Mouse (Mus musculus) heart, embryonic 10.5 days (tissue): ENCODE measurements around the gene Neurod2. TPM values are rescaled to one million over a fixed set of nuclear protein-coding genes. Genes with fewer than 3 reads are reported as not detected.

Experiments used
- DNase-seq: peaks from one replicate; pipeline ENCODE4 v3.0.0-alpha.2; 2017; ENCODE audit warnings: low spot score
- H3K27ac ChIP-seq: fragments of 300-500 bp; sonication (generic); 2 replicates; pipeline ENCODE4 v1.5.1; 2016; ENCODE audit warnings: mild to moderate bottlenecking
- H3K27me3 ChIP-seq: fragments of 300-500 bp; sonication (generic); 2 replicates; pipeline ENCODE4 v1.6.1; 2016; ENCODE audit warnings: mild to moderate bottlenecking; ENCODE audit not compliant: poor library complexity, insufficient read depth, severe bottlenecking
- H3K36me3 ChIP-seq: fragments of 300-500 bp; sonication (generic); 2 replicates; pipeline ENCODE4 v1.6.1; 2016; ENCODE audit warnings: mild to moderate bottlenecking, moderate library complexity
- H3K4me1 ChIP-seq: fragments of 300-500 bp; sonication (generic); 2 replicates; pipeline ENCODE4 v1.6.1; 2016; ENCODE audit warnings: mild to moderate bottlenecking
- H3K4me3 ChIP-seq: fragments of 300-500 bp; sonication (generic); 2 replicates; pipeline ENCODE4 v1.5.1; 2016; ENCODE audit warnings: mild to moderate bottlenecking, moderate library complexity
- H3K9me3 ChIP-seq: fragments of 300-500 bp; sonication (generic); 2 replicates; pipeline ENCODE4 v1.6.1; 2016; ENCODE audit warnings: mild to moderate bottlenecking, moderate library complexity
- WGBS: fragments of 180-500 bp; shearing (Covaris S2); methylation state at CpG from one replicate; pipeline ENCODE4 v1.1.7; 2016; 5-methylcytosine and 5-hydroxymethylcytosine counted together
- polyA plus RNA-seq: library from polyadenylated mRNA; unstranded; fragments of >200 nt; fragmentation: Nextera tagmentation; extraction: Ambion mirVana; gene quantifications from 2 replicates; pipeline ENCODE4 v1.2.1, GENCODE M21; 2016

The Neurod2 gene
- polyA plus RNA-seq, 1 experiment from 2014 or later: not detected

DNA sequence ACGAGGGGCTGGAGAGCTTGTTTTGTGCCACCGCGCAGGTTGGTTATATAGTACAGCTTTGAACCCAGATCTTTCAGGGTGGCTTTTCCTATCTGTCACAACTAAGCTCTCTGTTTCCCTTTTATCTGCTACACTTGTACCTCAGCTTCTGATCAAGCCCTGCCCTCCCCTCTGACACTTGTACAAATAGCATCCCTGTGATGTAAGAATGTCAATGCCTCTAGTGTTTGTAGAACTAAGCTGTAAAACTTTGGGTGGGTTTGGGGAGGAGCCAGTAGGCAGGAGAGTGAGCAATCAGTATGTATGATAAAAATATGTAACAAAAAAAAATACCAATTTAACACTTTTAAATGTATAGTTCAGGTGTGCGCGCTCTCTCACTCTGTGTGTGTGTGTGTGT lies 35.0 kb upstream of the Neurod2 start:
- Histone ChIP-seq H3K27me3 (no peaks in the 10 kb centered on the region), H3K4me1 (peaks cover 68% of the 10 kb centered on the region), H3K27ac (no peak overlapping the region), H3K4me3 (no peak overlapping the region), H3K9me3 (no peaks in the 10 kb centered on the region), H3K36me3 (peaks cover 11% of the 10 kb centered on the region; the same call in 1 of the 2 replicates)
- WGBS: 89% methylated on average over 5 of the region's 5 CpGs
- no peak for DNase-seq

DNA sequence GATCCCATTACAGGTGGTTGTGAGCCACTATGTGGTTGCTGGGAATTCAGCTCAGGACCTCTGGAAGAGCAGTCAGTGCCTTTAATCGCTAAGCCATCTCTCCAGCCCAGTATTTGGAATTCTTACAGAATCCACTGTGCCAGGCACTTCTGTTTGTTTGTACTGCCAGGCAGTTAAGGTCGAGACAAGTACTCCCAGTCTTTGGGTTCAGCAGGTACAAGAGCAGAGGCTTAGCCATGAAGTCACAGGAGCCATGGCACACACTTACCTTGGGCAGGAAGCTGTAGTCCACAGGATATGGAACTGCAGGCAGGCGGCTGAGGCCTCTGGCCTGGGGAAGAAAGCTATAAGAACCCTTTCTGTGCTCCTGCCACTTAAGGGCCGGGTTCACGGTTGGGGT lies 34.4 kb upstream of the Neurod2 start:
- WGBS: 77% methylated on average over 5 of the region's 5 CpGs
- DNase-seq: no peak
- peaks cover 11% of the 10 kb centered on the region; the same call in 1 of the 2 replicates for H3K36me3 ChIP-seq
- H3K27me3 ChIP-seq: no peaks in the 10 kb centered on the region
- H3K9me3 ChIP-seq: no peaks in the 10 kb centered on the region
- H3K4me3 ChIP-seq: no peak overlapping the region
- H3K27ac ChIP-seq: no peak overlapping the region
- peaks cover 68% of the 10 kb centered on the region for H3K4me1 ChIP-seq

DNA sequence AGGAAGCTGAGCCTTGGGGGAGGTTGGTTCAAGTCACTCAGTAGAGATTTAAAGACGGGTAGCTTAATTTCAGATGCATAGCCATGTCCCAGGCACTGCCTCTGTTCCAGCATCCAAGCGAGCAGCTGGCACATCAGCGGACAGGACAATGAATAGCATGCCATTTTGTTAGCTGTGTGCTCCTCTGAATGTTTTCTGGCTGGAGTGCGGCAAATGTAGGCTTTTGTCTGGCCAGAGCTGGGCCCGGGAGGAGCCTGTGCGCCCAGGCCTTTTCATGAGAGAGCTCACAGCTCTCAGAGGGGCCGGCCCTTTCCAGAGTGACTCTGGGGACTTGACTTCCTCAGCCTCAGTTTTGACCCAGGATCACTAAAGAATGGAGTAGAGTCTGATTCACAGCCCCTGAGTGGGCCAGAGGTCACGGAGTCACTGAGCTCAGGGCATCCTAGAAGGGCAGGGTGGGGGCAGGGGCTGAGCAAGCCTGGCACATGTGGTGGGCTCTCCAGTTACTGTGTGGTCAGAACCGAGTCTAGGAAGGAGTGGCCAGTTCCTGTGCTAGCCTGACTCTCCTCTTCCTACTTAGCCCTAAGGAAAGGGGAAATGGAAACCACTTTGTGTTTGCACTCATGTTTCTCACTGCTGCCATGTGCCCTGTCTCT lies 31.5 kb upstream of the Neurod2 start:
- 0 out of 2 replicates have a peak overlapping the region, but pooled peaks have one; percentile 4 for H3K27ac ChIP-seq

DNA sequence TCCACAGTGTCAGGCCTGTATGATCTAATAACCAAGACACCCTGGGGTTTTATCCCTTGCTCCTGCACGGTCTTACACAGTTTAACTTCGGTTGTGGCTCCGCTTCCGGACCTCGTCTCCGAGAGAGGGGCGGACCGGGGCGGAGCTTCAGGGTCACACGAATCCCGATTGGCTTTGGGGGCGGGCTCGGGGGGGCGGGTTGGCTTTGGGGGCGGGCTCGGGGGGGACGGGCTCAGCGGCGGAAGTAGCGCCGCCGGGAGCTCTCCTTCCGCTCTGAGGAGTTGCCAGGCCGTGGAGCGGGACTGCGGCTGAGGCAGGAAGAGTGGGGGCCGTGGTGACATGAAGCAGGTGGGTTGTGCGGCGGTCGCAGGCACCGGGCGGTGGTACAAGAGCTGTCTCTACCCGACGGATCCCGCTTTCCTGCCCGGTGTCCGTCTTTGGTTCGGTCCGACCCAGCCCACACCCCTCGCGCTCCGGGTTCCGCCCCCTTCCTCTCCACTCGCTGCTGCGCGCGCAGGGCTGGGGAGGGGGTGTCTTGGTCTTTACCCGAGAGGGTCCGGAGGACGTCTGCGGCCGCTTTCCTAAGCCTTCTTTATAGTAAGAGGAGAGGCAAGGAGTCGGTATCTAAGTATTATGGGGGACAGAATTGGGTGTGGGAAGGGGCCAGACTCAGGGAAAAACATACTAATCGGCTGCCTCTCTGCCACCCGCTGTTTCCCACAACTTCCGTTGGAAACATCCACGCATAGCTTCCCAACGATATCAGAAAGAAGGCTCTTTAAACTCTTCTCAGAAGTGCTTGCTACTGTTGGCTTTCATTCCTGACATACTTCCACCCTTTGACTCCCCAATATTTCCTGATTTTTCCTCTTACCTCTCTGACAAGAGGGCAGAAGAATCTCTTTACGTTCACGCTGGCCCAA lies 29.0 kb upstream of the Neurod2 start, which contains the start of gene Stard3:
Stard3 (plus strand) TSS at position 208 of the 923 bp plus-strand sequence.
- Histone ChIP-seq H3K9me3 (no peaks in the 10 kb centered on the region), H3K4me1 (peaks cover 61% of the 10 kb centered on the region)
- under 1% methylated on average over 60 of the region's 60 CpGs for WGBS

More for the DNA sequence above, 31.5 kb upstream of the Neurod2 start:
- 70% methylated on average over 9 of the region's 9 CpGs for WGBS
- DNase-seq: no peak
- Histone ChIP-seq H3K27me3 (no peaks in the 10 kb centered on the region), H3K4me3 (no peak overlapping the region; the same call in 1 of the 2 replicates), H3K4me1 (peaks cover 63% of the 10 kb centered on the region), H3K36me3 (peaks cover 4% of the 10 kb centered on the region; the same call in 1 of the 2 replicates), H3K9me3 (no peaks in the 10 kb centered on the region)

DNA sequence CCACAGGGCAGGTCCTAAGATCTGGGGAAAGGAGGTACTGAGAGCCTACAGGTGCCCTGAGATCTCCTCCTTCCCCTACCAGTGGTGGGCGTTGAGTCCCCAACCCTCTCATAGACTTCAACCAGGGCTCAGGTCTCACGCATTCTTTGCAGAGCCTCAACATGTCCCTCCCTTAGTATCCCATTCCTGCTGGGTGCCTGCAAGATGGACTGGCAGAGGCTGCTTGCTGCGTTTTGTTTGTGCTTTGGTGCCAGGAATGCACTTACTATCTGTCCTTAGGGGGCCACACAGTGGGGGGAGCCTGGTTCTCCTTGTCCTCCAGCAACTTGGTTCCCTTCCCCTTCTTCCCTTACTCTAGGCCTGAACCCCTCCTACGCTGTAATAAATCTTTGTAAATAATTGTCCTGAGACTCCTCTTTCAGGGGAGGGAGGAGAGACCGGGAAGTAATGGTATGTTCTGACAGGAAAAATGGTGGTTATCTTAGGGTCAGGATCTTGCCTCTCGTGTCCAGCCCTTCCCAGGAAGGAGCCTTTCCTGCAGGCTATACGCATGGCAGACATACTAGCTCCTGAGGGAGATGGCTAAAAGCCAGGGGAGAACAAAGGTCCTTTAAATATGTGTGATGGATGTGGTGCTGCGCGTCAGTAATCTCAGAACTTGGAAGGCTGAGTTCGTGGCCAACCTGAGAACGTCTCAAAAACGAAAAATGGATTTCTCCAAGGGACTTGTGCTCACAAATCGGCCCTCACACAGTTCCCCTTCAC lies 28.1 kb upstream of the Neurod2 start:
- peak overlapping the region; percentile 95 for H3K27ac ChIP-seq
- H3K27me3 ChIP-seq: peaks cover 31% of the 10 kb centered on the region
- no peaks in the 10 kb centered on the region for H3K9me3 ChIP-seq
- 8% methylated on average over 13 of the region's 13 CpGs for WGBS
- peaks cover 4% of the 10 kb centered on the region; the same call in 1 of the 2 replicates for H3K36me3 ChIP-seq
- DNase-seq: no peak
- peak overlapping the region; percentile 84 for H3K4me3 ChIP-seq
- peaks cover 60% of the 10 kb centered on the region for H3K4me1 ChIP-seq

More for the DNA sequence above, 29.0 kb upstream of the Neurod2 start, which contains the start of gene Stard3:
- peak within 1 kb of the TSS; percentile 95 for H3K27ac ChIP-seq
- peak within 1 kb of the TSS; percentile 84 for H3K4me3 ChIP-seq
- H3K36me3 ChIP-seq: peaks cover 4% of the 10 kb centered on the region; the same call in 1 of the 2 replicates
- peak; percentile 95 for DNase-seq
- H3K27me3 ChIP-seq: peaks cover 22% of the 10 kb centered on the region

DNA sequence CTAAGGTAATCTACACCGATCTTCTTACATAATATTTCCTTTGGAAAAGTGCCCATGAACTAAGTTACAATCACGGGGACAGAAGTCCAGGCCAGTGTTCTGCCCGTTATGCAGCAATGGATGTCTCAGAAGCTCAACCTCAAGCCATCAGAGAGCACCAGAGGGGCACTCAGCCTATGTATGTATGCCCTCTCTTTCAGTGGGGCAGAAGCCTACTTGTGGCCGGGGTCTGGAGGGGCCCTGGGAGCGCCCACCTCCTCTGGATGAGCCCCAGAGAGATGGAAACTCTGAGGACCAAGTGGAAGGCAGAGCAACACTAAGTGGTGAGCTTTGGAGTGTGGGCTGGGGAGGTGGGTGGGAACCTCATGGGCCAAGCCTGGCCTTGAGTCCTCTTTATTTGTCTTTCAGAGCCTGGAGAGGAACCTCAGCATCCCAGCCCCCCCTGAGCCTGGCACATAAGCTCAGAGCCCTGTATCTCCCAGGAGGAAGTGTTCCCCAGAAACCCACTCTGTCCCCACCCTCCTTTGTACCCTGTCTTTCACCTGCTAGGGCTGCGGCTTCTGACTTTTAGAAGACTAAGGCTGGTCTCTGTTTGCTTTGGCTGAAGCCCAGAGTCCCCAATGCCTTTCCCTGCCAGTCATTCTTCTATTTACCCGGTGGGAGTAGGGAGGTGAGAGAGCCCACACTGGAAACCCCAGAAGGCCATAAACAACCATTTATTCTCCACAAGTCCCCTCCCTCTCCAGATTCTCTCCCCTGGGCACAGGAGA lies 27.4 kb upstream of the Neurod2 start:
- peak overlapping the region; percentile 95 for H3K27ac ChIP-seq
- H3K36me3 ChIP-seq: peaks cover 4% of the 10 kb centered on the region; the same call in 1 of the 2 replicates
- peaks cover 38% of the 10 kb centered on the region for H3K27me3 ChIP-seq
- peak overlapping the region; percentile 84 for H3K4me3 ChIP-seq
- no peaks in the 10 kb centered on the region for H3K9me3 ChIP-seq
- no peak for DNase-seq
- H3K4me1 ChIP-seq: peaks cover 53% of the 10 kb centered on the region
- whole genome bisulfite sequencing: 80% methylated on average over 7 of the region's 7 CpGs

DNA sequence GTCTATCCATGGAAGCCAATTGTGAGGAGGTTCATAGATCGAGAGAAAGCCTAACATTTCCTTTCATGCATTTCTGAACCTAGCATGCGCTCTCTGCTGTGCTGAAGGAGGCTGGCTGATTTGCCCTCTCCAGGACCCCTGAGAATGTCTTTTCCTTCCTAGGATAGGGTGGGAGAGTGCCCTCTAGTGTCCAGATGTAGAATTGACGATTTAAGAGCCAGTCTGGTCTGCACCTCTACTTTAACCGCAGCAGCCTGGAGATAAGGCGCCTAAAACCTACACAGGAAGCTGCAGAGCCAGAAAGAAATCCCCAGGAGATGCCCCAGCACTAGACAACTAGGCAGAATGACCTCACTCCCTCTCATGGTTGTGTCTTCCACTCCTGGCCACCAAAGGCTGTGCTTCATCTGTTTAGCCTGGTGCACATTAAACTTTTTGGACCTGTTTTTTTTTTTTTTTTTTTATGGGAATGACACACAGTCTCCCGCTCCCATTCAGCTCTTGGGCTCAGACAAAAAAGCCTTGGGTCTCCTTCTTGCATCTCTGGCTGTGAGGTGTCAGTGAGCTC lies 26.4 kb upstream of the Neurod2 start:
- DNase-seq: peak; percentile 84
- Histone ChIP-seq H3K36me3 (no peaks in the 10 kb centered on the region), H3K4me3 (no peak overlapping the region), H3K4me1 (peaks cover 49% of the 10 kb centered on the region), H3K9me3 (no peaks in the 10 kb centered on the region), H3K27me3 (peaks cover 48% of the 10 kb centered on the region), H3K27ac (no peak overlapping the region)
- WGBS: 7% methylated on average over 6 of the region's 6 CpGs

DNA sequence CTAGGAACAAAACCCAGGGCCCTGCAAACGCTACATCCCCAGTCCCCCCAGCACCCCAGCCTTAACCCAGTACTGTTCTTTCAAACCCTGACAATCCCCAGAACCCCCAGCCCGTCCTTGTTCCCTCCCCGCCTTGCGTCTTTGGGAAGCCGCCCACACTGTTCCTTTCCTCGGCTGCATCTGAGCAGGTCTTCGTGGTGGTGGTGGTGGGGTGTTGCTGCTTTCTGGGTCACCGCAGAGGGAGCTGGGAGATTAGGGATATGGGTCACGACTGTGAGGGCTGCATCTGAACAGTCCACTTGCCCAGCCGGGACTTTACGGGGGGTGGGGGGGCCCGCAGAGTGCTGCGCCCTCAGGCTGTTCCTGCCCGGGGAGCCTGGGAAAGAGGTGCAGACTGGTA lies 25.0 kb upstream of the Neurod2 start:
- Histone ChIP-seq H3K4me3 (no peak overlapping the region), H3K36me3 (no peaks in the 10 kb centered on the region), H3K4me1 (peaks cover 40% of the 10 kb centered on the region), H3K27me3 (peaks cover 62% of the 10 kb centered on the region), H3K27ac (0 out of 2 replicates have a peak overlapping the region, but pooled peaks have one; percentile 8), H3K9me3 (no peaks in the 10 kb centered on the region)
- 58% methylated on average over 14 of the region's 14 CpGs for WGBS
- no peak for DNase-seq

DNA sequence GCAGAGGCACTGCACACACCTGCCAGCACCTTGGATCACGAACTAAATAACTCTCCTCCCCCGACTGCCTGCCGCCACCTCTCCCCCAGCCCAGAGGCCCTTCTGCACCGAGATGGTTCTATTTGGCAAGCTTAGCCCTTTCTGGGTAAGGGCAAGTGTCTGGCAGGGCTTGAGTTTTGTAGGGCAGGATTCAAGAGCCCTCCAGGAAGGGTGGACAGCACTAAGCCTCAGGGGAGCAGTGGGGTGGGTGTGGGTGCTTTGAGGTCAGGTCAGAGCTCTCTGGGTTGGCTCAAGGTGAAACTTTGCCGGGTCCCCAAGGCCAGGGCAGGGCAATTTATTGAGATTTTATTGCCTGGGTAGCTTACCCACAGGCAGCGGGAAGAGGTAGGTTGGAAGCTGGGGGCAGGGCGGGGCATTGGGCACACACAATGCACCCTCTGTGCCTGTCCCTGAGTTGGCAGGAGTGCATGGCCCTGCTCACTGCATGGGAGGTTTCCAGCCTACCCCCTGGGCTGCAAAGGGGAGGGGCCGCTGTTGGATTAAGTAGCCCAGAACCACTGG lies 24.3 kb upstream of the Neurod2 start:
- H3K27me3 ChIP-seq: peaks cover 69% of the 10 kb centered on the region
- no peak overlapping the region for H3K4me3 ChIP-seq
- no peak overlapping the region for H3K27ac ChIP-seq
- DNase-seq: no peak
- no peaks in the 10 kb centered on the region for H3K9me3 ChIP-seq
- 46% methylated on average over 8 of the region's 8 CpGs for WGBS
- no peaks in the 10 kb centered on the region for H3K36me3 ChIP-seq
- H3K4me1 ChIP-seq: peaks cover 41% of the 10 kb centered on the region

DNA sequence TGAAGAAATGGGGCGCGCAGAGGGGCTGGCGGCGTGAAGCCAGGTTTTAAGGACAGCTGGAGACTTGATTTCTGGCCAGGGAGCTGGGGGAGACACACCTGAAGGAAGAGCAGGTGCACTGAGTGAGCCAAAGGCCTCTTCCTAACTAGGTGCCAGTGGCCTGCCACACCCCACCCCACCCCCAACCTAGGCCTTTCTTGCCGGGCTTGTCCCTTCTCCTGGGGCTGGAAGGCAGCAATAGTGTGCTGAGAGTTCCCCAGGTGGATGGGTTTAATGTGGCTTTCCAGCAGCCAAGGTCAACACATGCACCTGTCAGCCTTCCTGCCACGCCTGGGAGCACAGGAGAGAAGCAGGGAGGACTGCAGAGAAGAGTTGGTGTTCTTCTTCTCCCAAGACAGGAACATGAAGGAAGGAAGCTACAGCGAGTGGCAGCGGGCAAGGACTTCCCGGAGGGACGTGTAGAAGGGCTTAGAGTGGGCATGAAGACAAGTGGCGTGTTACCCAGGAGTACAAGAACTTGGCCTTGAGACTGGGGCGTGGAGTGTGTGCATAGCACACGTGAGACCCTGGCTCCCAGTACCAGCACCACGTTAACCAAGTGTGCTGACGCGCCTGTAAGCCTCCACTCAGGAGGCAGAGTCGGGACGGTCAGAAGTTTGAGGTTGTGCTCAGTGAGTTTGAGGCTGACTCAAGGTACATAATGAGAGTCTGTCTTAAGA lies 23.0 kb upstream of the Neurod2 start:
- 74% methylated on average over 18 of the region's 18 CpGs for WGBS
- Histone ChIP-seq H3K36me3 (no peaks in the 10 kb centered on the region), H3K27me3 (peaks cover 82% of the 10 kb centered on the region), H3K9me3 (no peaks in the 10 kb centered on the region), H3K4me1 (peaks cover 50% of the 10 kb centered on the region), H3K4me3 (no peak overlapping the region), H3K27ac (no peak overlapping the region)
- DNase-seq: no peak

DNA sequence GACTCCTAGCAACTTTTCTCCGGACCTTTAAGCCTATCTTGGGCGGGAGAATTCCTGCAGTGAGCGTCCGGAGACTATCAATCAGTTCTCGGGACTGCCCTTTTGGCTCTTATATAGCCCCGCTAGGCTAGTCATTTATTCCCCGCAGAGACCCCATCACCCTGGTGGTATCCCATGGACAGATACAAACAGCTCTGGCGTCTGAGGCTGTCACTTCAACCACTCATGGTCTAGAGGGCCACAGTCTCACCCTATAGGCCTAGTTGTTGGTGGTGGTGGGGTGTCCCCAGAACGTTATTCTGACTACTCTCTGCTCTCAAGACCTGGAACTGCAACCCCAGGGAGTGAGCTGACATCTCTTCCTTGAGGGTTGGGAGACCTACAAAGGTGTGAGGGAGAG lies 19.9 kb upstream of the Neurod2 start:
- no peaks in the 10 kb centered on the region for H3K9me3 ChIP-seq
- H3K27ac ChIP-seq: no peak overlapping the region
- peaks cover 45% of the 10 kb centered on the region for H3K4me1 ChIP-seq
- H3K36me3 ChIP-seq: no peaks in the 10 kb centered on the region
- peaks cover 97% of the 10 kb centered on the region for H3K27me3 ChIP-seq
- no peak for DNase-seq
- H3K4me3 ChIP-seq: peak overlapping the region; percentile 69
- 4% methylated on average over 9 of the region's 9 CpGs for WGBS
